In the genomic region with DNA sequence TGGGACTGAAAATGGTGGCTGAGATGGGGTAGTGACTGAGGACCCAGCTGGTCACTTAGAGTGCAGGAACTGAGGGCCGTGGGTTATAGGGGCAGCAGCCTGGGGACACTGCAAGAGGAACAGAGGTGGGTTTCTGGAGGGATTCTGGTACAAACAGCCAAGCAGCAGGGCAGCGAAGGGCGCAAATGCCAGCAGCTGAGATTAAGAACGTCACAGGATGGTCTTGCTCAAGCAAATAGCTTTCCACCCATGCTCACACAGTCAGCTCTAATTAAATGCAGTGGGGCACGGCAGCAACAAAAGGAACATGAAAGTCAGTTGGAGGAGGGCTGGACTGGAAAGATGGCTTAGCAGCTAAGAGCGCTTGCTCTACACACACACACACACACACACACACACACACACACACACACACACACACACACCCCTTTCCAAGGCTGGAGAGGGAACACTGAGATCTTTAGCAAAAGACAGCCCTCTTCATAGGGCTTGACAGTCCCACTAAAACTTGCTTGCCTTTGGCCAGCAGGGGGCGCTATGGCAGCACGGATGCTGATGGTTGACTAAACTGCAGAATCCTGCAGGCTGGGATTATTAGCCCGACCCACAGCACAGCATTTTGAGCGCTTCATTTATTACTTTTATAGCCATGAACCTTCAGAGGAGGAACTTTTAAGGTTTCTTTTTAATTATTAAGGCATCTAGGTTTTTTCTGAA, we compare ENCODE assay signal across 9 mouse cellular contexts. TPM values are rescaled to one million over a fixed set of nuclear protein-coding genes. Genes with fewer than 3 reads are reported as not detected.
A peak's percentile ranks its signal among the peaks of the same experiment; 100 is the strongest.
DNase-seq lines count a peak whose midpoint lies in the region; ATAC-seq and TF ChIP-seq lines count a peak whose summit lies in the region.
"Had no signal": no experiment of that assay in that cellular context is flagged by ENCODE, and none has a peak within 500 bp of the region (broad histone marks: within the 10 kb centered on the region; RNA-seq: fewer than 3 reads in every experiment).

No protein-coding gene starts in this region.

- H3K4me3 ChIP-seq in cerebellum, adult 2 months (replicated peaks; ENCODE audit: insufficient read depth, low read depth, low read length), result no peak overlapping the region
- H3K4me3 ChIP-seq in forebrain, postnatal 0 days (ENCODE audit: low read depth, low read length), result no peak overlapping the region
- no peak overlapping the region for H3K4me3 ChIP-seq in lung, embryonic 15.5 days
- H3K4me3 ChIP-seq in thymus, adult 2 months (ENCODE audit: control insufficient read depth, insufficient read depth, low read length), result no peak overlapping the region
- H3K4me3 ChIP-seq: megakaryocyte, embryonic 14.5 days had no signal

- no peaks in the 10 kb centered on the region for H3K36me3 ChIP-seq in forebrain, postnatal 0 days (ENCODE audit: insufficient read depth)
- no peaks in the 10 kb centered on the region for H3K36me3 ChIP-seq in lung, embryonic 15.5 days
- no peaks in the 10 kb centered on the region for H3K36me3 ChIP-seq in thymus, adult 2 months (ENCODE audit: control insufficient read depth, insufficient read depth, low read length)

- peak; percentile 95 for ATAC-seq in forebrain, postnatal 0 days
- ATAC-seq in hematopoietic stem cell, adult 5-6 weeks (replicated peaks in 1 of 2; ENCODE audit: insufficient read depth in 1 of 2, low FRiP score in 2 of 2, low TSS enrichment in 1 of 2, low read depth in 1 of 2, poor library complexity in 2 of 2, severe bottlenecking in 2 of 2), result peak; percentile 87 to 91
- ATAC-seq in lung, embryonic 15.5 days (ENCODE audit: borderline replicate concordance, extremely low read depth, low FRiP score, low TSS enrichment), result peak; percentile 64

- 0 out of 2 replicates have a peak overlapping the region, but pooled peaks have one; percentile 1 for H3K4me2 ChIP-seq in forebrain, postnatal 0 days (ENCODE audit: low read depth)
- H3K4me2 ChIP-seq in lung, embryonic 15.5 days, result no peak overlapping the region

- peak; percentile 54 for DNase-seq in MEL-GATA-1-ER (ENCODE audit: extremely low read depth, low read depth)
- DNase-seq in cerebellum, adult 2 months, result peak; percentile 66 to 77
- peak; percentile 95 for DNase-seq in forebrain, postnatal 0 days
- peak; percentile 73 to 86 for DNase-seq in layer of hippocampus, adult 8-10 months (ENCODE audit: low spot score in 2 of 2)
- peak; percentile 87 for DNase-seq in ovary, postnatal 10 days (ENCODE audit: low spot score)
- peak; percentile 71 for DNase-seq in thymus, adult 2 months

- TF ChIP-seq CTCF in cerebellum, adult 2 months (IDR thresholded peaks at IDR 0.05; ENCODE audit: borderline replicate concordance, insufficient read depth, low read depth, low read length), result peak; percentile 91
- peak; percentile 98 for TF ChIP-seq CTCF in forebrain, postnatal 0 days (IDR thresholded peaks at IDR 0.05; ENCODE audit: low read depth)
- TF ChIP-seq CTCF in thymus, adult 2 months (IDR thresholded peaks at IDR 0.05; ENCODE audit: borderline replicate concordance, control insufficient read depth, extremely low read depth, insufficient read depth, low read length, poor library complexity), result peak; percentile 86; the same call in 1 of the 2 replicates

- no peak overlapping the region for H3K27ac ChIP-seq in cerebellum, adult 2 months (ENCODE audit: insufficient read depth, low read length)
- no peak overlapping the region for H3K27ac ChIP-seq in forebrain, postnatal 0 days (ENCODE audit: low read depth, low read length)
- no peak overlapping the region for H3K27ac ChIP-seq in lung, embryonic 15.5 days
- H3K27ac ChIP-seq in thymus, adult 2 months (ENCODE audit: control insufficient read depth, insufficient read depth, low read length), result no peak overlapping the region

- WGBS in cerebellum, adult 2 months, result 14% methylated on average over 10 of the region's 10 CpGs
- 16% methylated on average over 10 of the region's 10 CpGs for WGBS in forebrain, postnatal 0 days
- 34% methylated on average over 10 of the region's 10 CpGs for WGBS in lung, embryonic 15.5 days
- 43% methylated on average over 10 of the region's 10 CpGs for WGBS in thymus, adult 2 months

- no peaks in the 10 kb centered on the region for H3K4me1 ChIP-seq in cerebellum, adult 2 months (ENCODE audit: control insufficient read depth, insufficient read depth, low read length)
- 0 out of 2 replicates have a peak, but pooled peaks cover 3% of the 10 kb centered on the region for H3K4me1 ChIP-seq in forebrain, postnatal 0 days (ENCODE audit: insufficient read depth)
- no peaks in the 10 kb centered on the region for H3K4me1 ChIP-seq in lung, embryonic 15.5 days
- H3K4me1 ChIP-seq in thymus, adult 2 months (replicated peaks; ENCODE audit: control insufficient read depth, insufficient read depth, low read length), result no peaks in the 10 kb centered on the region

- no peaks in the 10 kb centered on the region for H3K9me3 ChIP-seq in forebrain, postnatal 0 days (ENCODE audit: low read length)
- no peaks in the 10 kb centered on the region for H3K9me3 ChIP-seq in lung, embryonic 15.5 days
- H3K9me3 ChIP-seq: megakaryocyte, embryonic 14.5 days had no signal

- TF ChIP-seq POLR2A in cerebellum, adult 2 months (IDR thresholded peaks at IDR 0.05; ENCODE audit: borderline replicate concordance, insufficient read depth, low read length), result no peak
- TF ChIP-seq POLR2A in thymus, adult 2 months (IDR thresholded peaks at IDR 0.05; ENCODE audit: control insufficient read depth, extremely low read depth, insufficient read depth, low read length, poor library complexity), result no peak

- no peaks in the 10 kb centered on the region for H3K27me3 ChIP-seq in cerebellum, adult 2 months (ENCODE audit: control insufficient read depth, insufficient read depth, low read length)
- H3K27me3 ChIP-seq in forebrain, postnatal 0 days (ENCODE audit: insufficient read depth, low read length), result no peaks in the 10 kb centered on the region
- no peaks in the 10 kb centered on the region for H3K27me3 ChIP-seq in lung, embryonic 15.5 days
- H3K27me3 ChIP-seq in thymus, adult 2 months (ENCODE audit: control insufficient read depth, insufficient read depth, low read length), result no peaks in the 10 kb centered on the region

- H3K9ac ChIP-seq in forebrain, postnatal 0 days, result no peak overlapping the region
- no peak overlapping the region for H3K9ac ChIP-seq in lung, embryonic 15.5 days

RNA-seq across cellular contexts. Expression of a gene that starts 46.9 kb away (rescaled TPM):
- polyA plus RNA-seq in cerebellum, adult 2 months (2012; rRNA removed), result 17.3 and 18.9 TPM in 2 replicates
- 21.3 and 28.1 TPM in 2 replicates for total RNA-seq in forebrain, postnatal 0 days (2014; rRNA removed)
- 31.4 and 34.9 TPM in 2 replicates for polyA plus RNA-seq in forebrain, postnatal 0 days (2015; fragmentation: Nextera tagmentation; extraction: Ambion mirVana)
- 9.8 and 13.5 TPM in 2 replicates for total RNA-seq in hematopoietic stem cell, adult 5-6 weeks (2017)
- total RNA-seq in layer of hippocampus, adult 8-10 months (2022), result 10 to 100 TPM; 24.2 to 30.2 (median 28.3) TPM
- polyA plus RNA-seq in lung, embryonic 15.5 days (2015; fragmentation: Nextera tagmentation; extraction: Ambion mirVana), result 49.1 and 53.0 TPM in 2 replicates
- 3.8 and 5.5 TPM in 2 replicates for polyA plus RNA-seq in thymus, adult 2 months (2012; rRNA removed)
